Mouse (Mus musculus) spleen, adult 2 months (tissue): Measurements from ENCODE around the gene Kif5c. TPM values are rescaled to one million over a fixed set of nuclear protein-coding genes. Genes with fewer than 3 reads are reported as not detected.

Experiments
- DNase-seq, 2 experiments: peaks; one replicate each; pipeline versions ENCODE4 v3.0.0 to v3.0.0-alpha.2; 2012 to 2021; ENCODE audit warnings: low spot score in 2 of 2, low read depth in 1 of 2
- H3K27ac ChIP-seq: fragments of 200-500 bp; 2 replicates; pipeline ENCODE4 v1.5.1; 2012; ENCODE audit warnings: low read length, inconsistent platforms; ENCODE audit not compliant: insufficient read depth
- H3K27me3 ChIP-seq: fragments of 200-500 bp; 2 replicates; pipeline ENCODE4 v1.6.1; 2012; ENCODE audit warnings: mild to moderate bottlenecking, moderate library complexity, low read length, inconsistent platforms; ENCODE audit not compliant: control insufficient read depth, insufficient read depth
- H3K36me3 ChIP-seq: fragments of 200-500 bp; 2 replicates; pipeline ENCODE4 v1.6.1; 2012; ENCODE audit warnings: mild to moderate bottlenecking, low read length, inconsistent platforms; ENCODE audit not compliant: control insufficient read depth, insufficient read depth
- H3K4me1 ChIP-seq: fragments of 200-500 bp; 2 replicates; pipeline ENCODE4 v1.6.1; 2011; ENCODE audit warnings: inconsistent platforms; ENCODE audit not compliant: control insufficient read depth, insufficient read depth, insufficient read length
- H3K4me3 ChIP-seq: fragments of 200-500 bp; 2 replicates; pipeline ENCODE4 v1.5.1; 2011; ENCODE audit warnings: mild to moderate bottlenecking, inconsistent platforms; ENCODE audit not compliant: insufficient read depth, insufficient read length; ENCODE audit errors: extremely low read depth
- CTCF ChIP-seq: fragments of 200-500 bp; IDR thresholded peaks from 2 replicates; pipeline ENCODE4 v1.5.1; 2011; ENCODE audit warnings: mild to moderate bottlenecking, inconsistent platforms; ENCODE audit not compliant: insufficient read depth, insufficient read length, insufficient replicate concordance; ENCODE audit errors: extremely low read depth
- POLR2A ChIP-seq: fragments of 200-500 bp; IDR thresholded peaks from 2 replicates; pipeline ENCODE4 v1.6.1; 2011; ENCODE audit warnings: low read depth, low read length, inconsistent platforms
- WGBS: fragments of 180-500 bp; shearing (Covaris S2); methylation state at CpG from one replicate; pipeline ENCODE4 v1.1.7; 2018; 5-methylcytosine and 5-hydroxymethylcytosine counted together
- polyA plus RNA-seq: library from polyadenylated mRNA; depleted of rRNA; stranded (reverse); fragments of >200 nt; gene quantifications from 2 replicates; pipeline ENCODE4 v1.2.3, GENCODE M21; 2012

Kif5c gene
- polyA plus RNA-seq, 1 experiment = 0.21 TPM

DNA sequence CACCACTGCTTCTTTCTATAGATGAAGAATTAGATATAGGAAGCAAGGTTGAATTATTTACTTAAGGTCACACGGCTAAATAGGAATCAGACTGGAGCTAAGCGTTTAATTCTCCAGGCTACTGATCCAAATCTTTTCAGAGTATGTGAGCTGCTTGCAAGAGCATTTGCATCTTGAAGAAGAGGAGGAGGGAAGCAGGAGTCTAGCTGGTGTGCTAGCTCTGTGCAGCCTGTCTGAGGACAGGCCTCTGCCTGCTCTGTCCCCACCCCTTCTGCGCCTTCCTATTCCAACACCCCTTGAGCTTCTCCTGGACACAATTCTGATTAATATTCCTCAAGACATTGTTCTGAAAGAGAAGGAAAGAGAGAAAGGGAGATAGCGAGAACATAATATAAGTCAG, 123.8 kb downstream of the Kif5c start:
- peaks cover 3% of the 10 kb centered on the region; the same call in 1 of the 2 replicates for H3K4me1 ChIP-seq
- WGBS = 83% methylated on average over 4 of the region's 4 CpGs
- no peaks in the 10 kb centered on the region for H3K36me3 ChIP-seq
- no peak overlapping the region for H3K4me3 ChIP-seq
- no peak for DNase-seq
- H3K27me3 ChIP-seq = no peaks in the 10 kb centered on the region
- no peak for TF ChIP-seq CTCF
- TF ChIP-seq POLR2A = no peak
- no peak overlapping the region for H3K27ac ChIP-seq

DNA sequence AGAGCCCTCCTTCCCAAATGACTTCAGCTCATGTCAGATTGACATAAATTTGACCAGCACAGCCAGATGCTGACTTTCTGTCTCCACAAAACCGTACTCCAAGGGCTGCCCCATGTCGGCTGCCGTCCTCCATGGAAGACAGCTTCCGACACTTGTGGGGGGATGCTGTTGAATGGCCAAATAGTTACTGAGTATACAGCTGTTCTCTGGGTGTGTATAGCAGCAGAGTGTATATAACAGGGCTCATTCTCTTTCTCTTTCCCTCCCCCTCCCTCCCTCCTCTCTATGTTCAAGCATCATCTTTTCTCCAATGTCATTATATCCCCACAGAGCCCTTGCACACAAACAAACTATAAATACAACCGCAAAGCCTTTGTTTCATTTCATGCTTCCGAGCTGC, 124.7 kb downstream of the Kif5c start:
- peaks cover 3% of the 10 kb centered on the region; the same call in 1 of the 2 replicates for H3K4me1 ChIP-seq
- WGBS = 57% methylated on average over 6 of the region's 6 CpGs
- H3K36me3 ChIP-seq = no peaks in the 10 kb centered on the region
- H3K27me3 ChIP-seq = no peaks in the 10 kb centered on the region
- no peak for DNase-seq
- no peak for TF ChIP-seq POLR2A
- TF ChIP-seq CTCF = no peak
- H3K4me3 ChIP-seq = no peak overlapping the region; the same call in 1 of the 2 replicates
- H3K27ac ChIP-seq = no peak overlapping the region; the same call in 1 of the 2 replicates

DNA sequence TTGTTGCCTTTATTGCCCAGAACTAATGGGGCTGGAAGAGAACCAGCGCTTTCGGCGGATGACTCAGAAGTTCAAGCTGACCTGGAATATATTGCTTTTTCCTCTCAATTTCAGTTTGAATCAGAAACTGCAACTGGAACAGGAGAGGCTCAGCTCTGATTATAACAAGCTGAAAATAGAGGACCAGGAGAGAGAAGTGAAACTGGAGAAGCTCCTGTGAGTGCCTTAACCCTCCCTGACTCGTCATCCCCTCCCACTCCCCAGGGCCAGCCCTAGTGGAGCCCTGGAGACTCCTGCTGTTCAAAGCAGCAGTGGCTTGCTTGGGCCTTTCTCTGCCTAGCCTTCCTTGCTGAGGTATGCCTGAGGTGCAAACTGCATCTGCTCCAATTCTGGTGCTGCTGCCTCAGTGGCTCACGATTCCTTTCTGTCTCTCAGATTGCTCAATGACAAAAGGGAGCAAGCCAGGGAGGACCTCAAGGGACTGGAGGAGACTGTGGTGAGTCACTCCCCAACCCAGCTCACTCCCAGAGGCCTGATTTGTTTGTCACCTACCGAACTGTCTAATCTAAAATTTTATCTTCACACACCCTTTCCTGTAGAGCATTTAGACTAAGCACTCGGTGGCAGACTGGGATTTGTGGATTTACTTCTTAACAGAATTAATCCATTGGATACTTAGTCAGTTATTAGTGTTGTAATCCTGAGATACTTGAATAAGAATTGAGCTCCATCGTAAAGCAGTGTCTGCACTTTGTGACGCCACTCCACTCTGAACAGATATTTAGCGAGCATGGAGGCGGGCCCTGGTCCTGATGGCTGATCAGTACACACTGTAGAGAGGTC, 125.4 kb downstream of the Kif5c start:
- Histone ChIP-seq H3K27ac (no peak overlapping the region), H3K27me3 (no peaks in the 10 kb centered on the region), H3K4me3 (no peak overlapping the region), H3K4me1 (peaks cover 3% of the 10 kb centered on the region; the same call in 1 of the 2 replicates), H3K36me3 (no peaks in the 10 kb centered on the region)
- 60% methylated on average over 11 of the region's 11 CpGs for WGBS
- no peak for DNase-seq
- TF ChIP-seq CTCF (no peak), POLR2A (no peak)

DNA sequence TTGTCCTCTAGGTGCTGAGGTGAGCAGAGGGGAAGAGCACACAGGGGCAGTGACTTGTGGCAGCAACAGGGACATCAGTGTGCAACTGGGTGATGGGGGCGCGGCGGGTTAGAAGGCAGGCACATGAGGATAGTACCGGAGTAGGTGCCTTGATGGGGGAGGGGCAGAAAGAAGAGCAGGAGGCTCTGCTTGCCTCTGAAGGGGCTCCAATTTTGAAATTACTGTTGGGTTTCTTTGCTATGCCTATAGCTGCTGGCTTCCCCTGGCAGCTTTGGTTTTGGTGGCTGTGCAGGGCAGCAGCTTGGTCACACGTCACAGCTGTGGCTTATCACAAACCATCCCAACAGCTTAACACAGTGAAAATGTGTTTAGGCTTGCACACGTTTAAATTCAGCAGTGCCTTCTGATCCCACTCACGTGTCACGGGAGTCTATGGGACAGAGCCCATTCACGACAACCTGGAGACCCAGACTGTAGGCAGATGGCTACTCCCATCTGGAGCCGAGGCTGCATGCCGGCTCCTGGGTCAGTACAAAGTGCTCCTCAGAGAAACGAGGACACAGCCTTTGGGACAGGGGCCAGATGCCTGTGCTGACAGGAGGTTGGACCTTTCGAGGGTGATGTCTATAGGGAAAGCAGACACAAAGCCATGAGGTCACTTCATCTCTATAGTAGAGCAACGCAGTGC, 126.1 kb downstream of the Kif5c start:
- H3K27ac ChIP-seq = no peak overlapping the region
- no peak for DNase-seq
- H3K36me3 ChIP-seq = no peaks in the 10 kb centered on the region
- 90% methylated on average over 14 of the region's 14 CpGs for WGBS
- no peak overlapping the region for H3K4me3 ChIP-seq
- H3K4me1 ChIP-seq = peaks cover 3% of the 10 kb centered on the region; the same call in 1 of the 2 replicates
- no peak for TF ChIP-seq POLR2A
- no peak for TF ChIP-seq CTCF
- no peaks in the 10 kb centered on the region for H3K27me3 ChIP-seq

DNA sequence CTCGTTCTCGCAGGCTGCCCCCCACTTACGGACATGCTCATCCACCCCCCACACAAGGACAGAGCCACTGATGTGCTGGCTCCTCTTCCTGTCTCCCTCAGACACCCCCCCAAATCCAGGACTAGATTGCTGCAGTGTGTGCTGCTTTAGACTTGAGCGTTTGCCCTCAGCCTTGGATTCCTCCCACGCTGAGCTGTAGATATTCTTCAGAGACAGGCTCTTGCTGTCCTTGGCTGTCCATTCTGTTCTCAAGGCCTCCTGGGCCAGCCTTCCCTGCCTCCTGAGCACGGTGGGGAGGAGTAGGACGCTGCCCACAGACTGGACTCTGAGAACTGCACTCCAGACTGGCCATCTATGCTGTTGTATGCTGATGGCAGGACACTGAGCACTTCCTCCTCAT, 127.8 kb downstream of the Kif5c start:
- Histone ChIP-seq H3K27ac (no peak overlapping the region), H3K36me3 (no peaks in the 10 kb centered on the region), H3K4me1 (peaks cover 3% of the 10 kb centered on the region; the same call in 1 of the 2 replicates), H3K27me3 (no peaks in the 10 kb centered on the region), H3K4me3 (no peak overlapping the region)
- WGBS = 77% methylated on average over 7 of the region's 7 CpGs
- no peak for TF ChIP-seq POLR2A
- no peak for DNase-seq

DNA sequence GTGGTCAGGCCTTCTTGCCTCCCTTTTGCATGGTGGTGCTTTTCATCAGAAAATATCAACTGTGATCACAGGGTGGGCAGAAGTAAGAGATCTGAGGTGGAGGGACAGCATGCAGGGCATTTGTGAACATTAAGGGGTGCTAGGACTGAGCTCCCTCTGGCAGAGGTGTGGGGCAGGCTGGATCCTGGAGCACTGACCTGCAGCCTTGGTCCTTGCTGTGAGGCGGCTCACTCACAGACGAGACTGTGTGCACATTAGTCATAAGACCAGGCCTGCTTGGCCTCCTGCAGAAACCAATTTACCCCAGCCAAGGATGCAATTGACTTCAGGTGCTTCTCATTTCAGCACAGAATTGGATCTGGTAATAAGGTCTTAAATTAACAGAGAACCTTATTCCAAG, 128.6 kb downstream of the Kif5c start:
- no peak overlapping the region for H3K4me3 ChIP-seq
- H3K36me3 ChIP-seq = no peaks in the 10 kb centered on the region
- DNase-seq = no peak
- no peak overlapping the region for H3K27ac ChIP-seq
- no peak for TF ChIP-seq CTCF
- TF ChIP-seq POLR2A = no peak
- H3K4me1 ChIP-seq = no peaks in the 10 kb centered on the region; the same call in 1 of the 2 replicates
- no peaks in the 10 kb centered on the region for H3K27me3 ChIP-seq
- WGBS = 94% methylated on average over 2 of the region's 2 CpGs
